Mouse (Mus musculus): ENCODE measurements around the gene Cstb. TPM values are rescaled to one million over a fixed set of nuclear protein-coding genes. Genes with fewer than 3 reads are reported as not detected.

Gene Cstb
- polyA plus RNA-seq (2015; fragmentation: Nextera tagmentation; extraction: Ambion mirVana) = 86.1 and 102 TPM in 2 replicates

- H3K4me2 ChIP-seq (ENCODE audit: low read length) = peak within 1 kb of the TSS; percentile 84
- peak; percentile 95 for ATAC-seq
- peaks cover 16% of the 10 kb centered on the region for H3K36me3 ChIP-seq (ENCODE audit: control insufficient read depth, insufficient read depth, low read length)
- peak within 1 kb of the TSS; percentile 96 for H3K9ac ChIP-seq (ENCODE audit: low read depth, low read length)
- 2% methylated on average over 38 of the region's 40 CpGs for WGBS
- H3K9me3 ChIP-seq (ENCODE audit: control insufficient read depth, low read length) = no peaks in the 10 kb centered on the region
- H3K27me3 ChIP-seq (replicated peaks; ENCODE audit: control insufficient read depth, insufficient read depth, low read length) = no peaks in the 10 kb centered on the region
- H3K27ac ChIP-seq (ENCODE audit: low read depth, low read length) = peak within 1 kb of the TSS; percentile 78
- peaks cover 5% of the 10 kb centered on the region; the same call in 1 of the 2 replicates for H3K4me1 ChIP-seq (ENCODE audit: control insufficient read depth, insufficient read depth, low read depth, low read length)
- H3K4me3 ChIP-seq (ENCODE audit: low read length) = peak within 1 kb of the TSS; percentile 87
These were observed at the start of gene Cstb for GRCm38 (mm10) chr10:78425181-78426041. Gene Cstb, plus strand, starts transcription at chr10:78425669.

- no peaks in the 10 kb centered on the region for H3K36me3 ChIP-seq (ENCODE audit: control insufficient read depth, insufficient read depth, low read length)
- 97% methylated on average over 6 of the region's 7 CpGs for WGBS
- H3K4me3 ChIP-seq (ENCODE audit: low read length) = no peak overlapping the region
- ATAC-seq = no peak
- no peaks in the 10 kb centered on the region for H3K4me1 ChIP-seq (ENCODE audit: control insufficient read depth, insufficient read depth, low read depth, low read length)
- no peak overlapping the region for H3K9ac ChIP-seq (ENCODE audit: low read depth, low read length)
- H3K9me3 ChIP-seq (ENCODE audit: control insufficient read depth, low read length) = 0 out of 2 replicates have a peak, but pooled peaks cover 2% of the 10 kb centered on the region
- H3K4me2 ChIP-seq (ENCODE audit: low read length) = no peak overlapping the region
- H3K27ac ChIP-seq (ENCODE audit: low read depth, low read length) = no peak overlapping the region
- no peaks in the 10 kb centered on the region for H3K27me3 ChIP-seq (replicated peaks; ENCODE audit: control insufficient read depth, insufficient read depth, low read length)
These were observed 47.0 kb upstream of the Cstb start for GRCm38 (mm10) chr10:78378516-78378915.

- Histone ChIP-seq H3K27ac (ENCODE audit: low read depth, low read length) (no peak overlapping the region), H3K9ac (ENCODE audit: low read depth, low read length) (no peak overlapping the region), H3K4me2 (ENCODE audit: low read length) (no peak overlapping the region), H3K9me3 (ENCODE audit: control insufficient read depth, low read length) (no peaks in the 10 kb centered on the region), H3K36me3 (ENCODE audit: control insufficient read depth, insufficient read depth, low read length) (no peaks in the 10 kb centered on the region), H3K4me3 (ENCODE audit: low read length) (no peak overlapping the region), H3K4me1 (ENCODE audit: control insufficient read depth, insufficient read depth, low read depth, low read length) (no peaks in the 10 kb centered on the region), H3K27me3 (replicated peaks; ENCODE audit: control insufficient read depth, insufficient read depth, low read length) (no peaks in the 10 kb centered on the region)
- WGBS = 78% methylated on average over 3 of the region's 3 CpGs
- no peak for ATAC-seq
These were observed 41.9 kb upstream of the Cstb start for GRCm38 (mm10) chr10:78383567-78383966.

GRCm38 (mm10) chr10:78385520-78385919 lies 39.9 kb upstream of the Cstb start:
- Histone ChIP-seq H3K4me2 (ENCODE audit: low read length) (no peak overlapping the region), H3K9me3 (ENCODE audit: control insufficient read depth, low read length) (no peaks in the 10 kb centered on the region), H3K27me3 (replicated peaks; ENCODE audit: control insufficient read depth, insufficient read depth, low read length) (peaks cover 2% of the 10 kb centered on the region; the same call in 1 of the 2 replicates), H3K9ac (ENCODE audit: low read depth, low read length) (no peak overlapping the region), H3K27ac (ENCODE audit: low read depth, low read length) (no peak overlapping the region), H3K36me3 (ENCODE audit: control insufficient read depth, insufficient read depth, low read length) (no peaks in the 10 kb centered on the region), H3K4me3 (ENCODE audit: low read length) (no peak overlapping the region), H3K4me1 (ENCODE audit: control insufficient read depth, insufficient read depth, low read depth, low read length) (no peaks in the 10 kb centered on the region)
- WGBS = 58% methylated on average over 5 of the region's 5 CpGs
- no peak for ATAC-seq

- Histone ChIP-seq H3K27me3 (replicated peaks; ENCODE audit: control insufficient read depth, insufficient read depth, low read length) (peaks cover 15% of the 10 kb centered on the region), H3K9me3 (ENCODE audit: control insufficient read depth, low read length) (no peaks in the 10 kb centered on the region), H3K4me2 (ENCODE audit: low read length) (no peak overlapping the region), H3K27ac (ENCODE audit: low read depth, low read length) (peak overlapping the region; percentile 20; the same call in 1 of the 2 replicates), H3K9ac (ENCODE audit: low read depth, low read length) (no peak overlapping the region), H3K4me3 (ENCODE audit: low read length) (no peak overlapping the region), H3K4me1 (ENCODE audit: control insufficient read depth, insufficient read depth, low read depth, low read length) (no peaks in the 10 kb centered on the region; the same call in 1 of the 2 replicates), H3K36me3 (ENCODE audit: control insufficient read depth, insufficient read depth, low read length) (no peaks in the 10 kb centered on the region)
- ATAC-seq = peak; percentile 81
- 56% methylated on average over 17 of the region's 20 CpGs for WGBS
These were observed 37.1 kb upstream of the Cstb start for GRCm38 (mm10) chr10:78388216-78388980.

GRCm38 (mm10) chr10:78390982-78391470 lies 34.4 kb upstream of the Cstb start:
- no peak overlapping the region for H3K9ac ChIP-seq (ENCODE audit: low read depth, low read length)
- peaks cover 6% of the 10 kb centered on the region for H3K4me1 ChIP-seq (ENCODE audit: control insufficient read depth, insufficient read depth, low read depth, low read length)
- 10% methylated on average over 4 of the region's 4 CpGs for WGBS
- no peaks in the 10 kb centered on the region for H3K9me3 ChIP-seq (ENCODE audit: control insufficient read depth, low read length)
- ATAC-seq = no peak
- H3K4me2 ChIP-seq (ENCODE audit: low read length) = no peak overlapping the region
- H3K27me3 ChIP-seq (replicated peaks; ENCODE audit: control insufficient read depth, insufficient read depth, low read length) = peaks cover 15% of the 10 kb centered on the region
- H3K27ac ChIP-seq (ENCODE audit: low read depth, low read length) = no peak overlapping the region
- no peak overlapping the region for H3K4me3 ChIP-seq (ENCODE audit: low read length)
- H3K36me3 ChIP-seq (ENCODE audit: control insufficient read depth, insufficient read depth, low read length) = no peaks in the 10 kb centered on the region

- Histone ChIP-seq H3K4me3 (ENCODE audit: low read length) (no peak overlapping the region), H3K4me2 (ENCODE audit: low read length) (peak overlapping the region; percentile 25; the same call in 1 of the 2 replicates), H3K9me3 (ENCODE audit: control insufficient read depth, low read length) (no peaks in the 10 kb centered on the region), H3K9ac (ENCODE audit: low read depth, low read length) (no peak overlapping the region), H3K4me1 (ENCODE audit: control insufficient read depth, insufficient read depth, low read depth, low read length) (peaks cover 12% of the 10 kb centered on the region), H3K36me3 (ENCODE audit: control insufficient read depth, insufficient read depth, low read length) (no peaks in the 10 kb centered on the region), H3K27me3 (replicated peaks; ENCODE audit: control insufficient read depth, insufficient read depth, low read length) (peaks cover 15% of the 10 kb centered on the region), H3K27ac (ENCODE audit: low read depth, low read length) (no peak overlapping the region)
- WGBS = 1% methylated on average over 18 of the region's 18 CpGs
- ATAC-seq = no peak
These were observed 33.4 kb upstream of the Cstb start for GRCm38 (mm10) chr10:78392072-78392471.

- 0 out of 2 replicates have a peak, but pooled peaks cover 2% of the 10 kb centered on the region for H3K36me3 ChIP-seq (ENCODE audit: control insufficient read depth, insufficient read depth, low read length)
- peak overlapping the region; percentile 33 for H3K9ac ChIP-seq (ENCODE audit: low read depth, low read length)
- H3K9me3 ChIP-seq (ENCODE audit: control insufficient read depth, low read length) = no peaks in the 10 kb centered on the region
- ATAC-seq = peak; percentile 2; the same call in 1 of the 2 replicates
- WGBS = 78% methylated on average over 3 of the region's 3 CpGs
- no peak overlapping the region; the same call in 1 of the 2 replicates for H3K27ac ChIP-seq (ENCODE audit: low read depth, low read length)
- no peak overlapping the region for H3K4me2 ChIP-seq (ENCODE audit: low read length)
- no peak overlapping the region for H3K4me3 ChIP-seq (ENCODE audit: low read length)
- peaks cover 13% of the 10 kb centered on the region for H3K27me3 ChIP-seq (replicated peaks; ENCODE audit: control insufficient read depth, insufficient read depth, low read length)
- peaks cover 14% of the 10 kb centered on the region for H3K4me1 ChIP-seq (ENCODE audit: control insufficient read depth, insufficient read depth, low read depth, low read length)
These were observed 30.1 kb upstream of the Cstb start for GRCm38 (mm10) chr10:78395377-78395776.

All from hindbrain, embryonic 16.5 days (tissue).